Mouse (Mus musculus): ENCODE data around the gene Nemp1. TPM values are rescaled to one million over a fixed set of nuclear protein-coding genes. Genes with fewer than 3 reads are reported as not detected.

The Nemp1 gene
- polyA plus RNA-seq, 1 experiment, result 14.2 TPM

DNA sequence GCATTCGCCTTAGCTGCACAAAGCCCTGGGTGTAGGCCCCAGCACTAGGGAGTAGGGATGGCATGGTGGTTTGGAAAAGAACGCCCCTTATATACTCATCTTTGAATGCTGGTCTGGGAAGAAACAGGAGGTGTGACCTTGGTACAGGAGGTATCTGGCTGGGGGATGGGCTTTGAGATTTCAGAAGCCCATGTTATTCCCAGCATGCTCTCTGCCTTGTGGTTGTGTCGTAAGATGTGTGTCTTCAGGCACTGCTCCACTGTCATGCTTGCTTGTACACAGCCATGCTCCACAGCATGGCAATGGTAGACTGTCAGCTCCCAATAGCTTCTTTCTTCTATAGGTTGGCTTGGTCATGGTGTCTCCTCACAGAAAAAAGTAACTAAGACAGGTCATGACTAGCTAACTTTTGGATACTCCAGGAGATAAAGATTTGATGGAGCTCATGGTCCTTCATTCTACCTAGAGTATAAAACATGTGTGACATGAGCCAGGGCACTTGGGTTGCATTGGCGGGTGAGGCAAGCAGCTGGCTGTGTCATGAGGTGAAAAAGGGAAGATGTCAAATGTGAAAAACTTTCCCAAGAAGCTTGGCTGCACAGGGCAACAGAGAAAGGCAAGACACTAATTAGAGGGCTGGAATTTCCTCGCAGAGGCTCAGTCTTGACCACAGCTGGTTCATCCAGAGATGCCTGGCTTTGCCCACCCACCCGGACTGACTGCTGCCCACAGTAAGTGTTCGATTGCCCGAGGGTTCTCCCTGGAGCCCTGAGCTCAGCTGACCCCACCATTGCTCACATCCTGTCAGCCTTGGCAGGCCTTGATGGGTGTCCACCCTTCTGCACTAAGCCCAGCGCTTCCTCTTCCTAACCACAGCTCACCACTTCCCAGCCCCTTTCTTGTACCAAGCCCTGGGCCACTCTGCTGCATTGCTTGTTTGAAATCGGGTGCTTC lies 35.2 kb upstream of the Nemp1 start:
- H3K4me3 ChIP-seq (ENCODE audit: control insufficient read depth, insufficient read depth, low read length), result no peak overlapping the region
- WGBS, result 43% methylated on average over 10 of the region's 10 CpGs
- no peak overlapping the region for H3K27ac ChIP-seq (ENCODE audit: control insufficient read depth, insufficient read depth, low read length)
- TF ChIP-seq POLR2A (IDR thresholded peaks at IDR 0.05; ENCODE audit: control insufficient read depth, extremely low read depth, insufficient read depth, low read length, poor library complexity), result no peak
- TF ChIP-seq CTCF (IDR thresholded peaks at IDR 0.05; ENCODE audit: borderline replicate concordance, control insufficient read depth, extremely low read depth, insufficient read depth, low read length, poor library complexity), result no peak
- H3K4me1 ChIP-seq (replicated peaks; ENCODE audit: control insufficient read depth, insufficient read depth, low read length), result no peaks in the 10 kb centered on the region
- no peaks in the 10 kb centered on the region for H3K36me3 ChIP-seq (ENCODE audit: control insufficient read depth, insufficient read depth, low read length)
- no peaks in the 10 kb centered on the region for H3K27me3 ChIP-seq (ENCODE audit: control insufficient read depth, insufficient read depth, low read length)
- no peak for DNase-seq

DNA sequence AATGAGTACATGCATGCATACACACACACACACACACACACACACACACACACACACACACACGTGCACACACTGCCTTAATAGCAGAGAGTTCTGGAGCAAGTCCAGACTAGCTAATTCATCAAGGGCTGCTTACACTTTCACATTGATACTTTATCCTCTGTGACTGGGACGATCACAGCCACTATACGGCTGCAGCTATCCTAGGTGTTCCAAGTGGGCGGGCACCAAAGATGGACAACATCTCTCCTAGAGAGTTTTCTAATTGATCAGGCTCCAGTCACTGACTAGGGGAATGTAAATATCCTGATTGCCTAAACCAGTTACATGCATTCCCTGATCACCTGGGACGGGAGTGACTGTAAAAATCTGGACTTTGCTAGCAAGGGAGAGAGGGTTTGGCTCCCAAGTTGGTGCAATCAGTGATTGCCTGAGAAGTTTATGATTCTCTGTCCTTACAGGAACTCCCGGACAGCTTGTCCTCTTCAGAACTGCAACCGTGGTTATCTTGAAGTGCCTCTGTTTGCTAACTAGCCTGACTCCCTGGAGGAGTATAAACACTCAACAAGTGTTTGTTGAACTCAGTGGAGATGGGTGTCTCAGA lies 33.9 kb upstream of the Nemp1 start:
- WGBS, result 88% methylated on average over 7 of the region's 7 CpGs
- no peak overlapping the region for H3K4me3 ChIP-seq (ENCODE audit: control insufficient read depth, insufficient read depth, low read length)
- no peak for DNase-seq
- no peak overlapping the region for H3K27ac ChIP-seq (ENCODE audit: control insufficient read depth, insufficient read depth, low read length)
- no peaks in the 10 kb centered on the region for H3K27me3 ChIP-seq (ENCODE audit: control insufficient read depth, insufficient read depth, low read length)
- no peaks in the 10 kb centered on the region for H3K36me3 ChIP-seq (ENCODE audit: control insufficient read depth, insufficient read depth, low read length)
- no peak for TF ChIP-seq CTCF (IDR thresholded peaks at IDR 0.05; ENCODE audit: borderline replicate concordance, control insufficient read depth, extremely low read depth, insufficient read depth, low read length, poor library complexity)
- TF ChIP-seq POLR2A (IDR thresholded peaks at IDR 0.05; ENCODE audit: control insufficient read depth, extremely low read depth, insufficient read depth, low read length, poor library complexity), result no peak
- H3K4me1 ChIP-seq (replicated peaks; ENCODE audit: control insufficient read depth, insufficient read depth, low read length), result no peaks in the 10 kb centered on the region

DNA sequence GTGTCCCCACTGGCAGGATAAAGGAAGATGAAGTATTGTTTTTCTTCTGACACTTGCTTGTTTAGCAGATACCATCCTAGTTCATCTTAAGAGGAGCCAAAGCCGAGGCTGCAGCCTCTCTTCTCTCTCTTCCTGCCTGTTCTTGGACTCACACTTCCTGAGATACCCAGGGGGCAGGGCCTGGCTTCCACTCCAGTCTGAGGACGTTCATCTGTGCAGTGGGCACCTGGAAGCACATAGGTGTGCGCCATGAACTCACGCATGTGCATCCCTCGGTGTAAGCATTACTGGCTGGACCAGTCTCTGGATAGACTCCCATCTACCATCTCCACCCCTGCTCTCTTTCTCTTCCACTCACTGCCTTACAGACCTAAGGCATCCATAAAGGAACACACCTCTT lies 26.3 kb upstream of the Nemp1 start:
- no peak overlapping the region for H3K4me3 ChIP-seq (ENCODE audit: control insufficient read depth, insufficient read depth, low read length)
- H3K36me3 ChIP-seq (ENCODE audit: control insufficient read depth, insufficient read depth, low read length), result no peaks in the 10 kb centered on the region
- TF ChIP-seq CTCF (IDR thresholded peaks at IDR 0.05; ENCODE audit: borderline replicate concordance, control insufficient read depth, extremely low read depth, insufficient read depth, low read length, poor library complexity) (no peak), POLR2A (IDR thresholded peaks at IDR 0.05; ENCODE audit: control insufficient read depth, extremely low read depth, insufficient read depth, low read length, poor library complexity) (no peak)
- peaks cover 15% of the 10 kb centered on the region for H3K4me1 ChIP-seq (replicated peaks; ENCODE audit: control insufficient read depth, insufficient read depth, low read length)
- WGBS, result 68% methylated on average over 5 of the region's 5 CpGs
- DNase-seq, result no peak
- no peak overlapping the region for H3K27ac ChIP-seq (ENCODE audit: control insufficient read depth, insufficient read depth, low read length)
- H3K27me3 ChIP-seq (ENCODE audit: control insufficient read depth, insufficient read depth, low read length), result no peaks in the 10 kb centered on the region

DNA sequence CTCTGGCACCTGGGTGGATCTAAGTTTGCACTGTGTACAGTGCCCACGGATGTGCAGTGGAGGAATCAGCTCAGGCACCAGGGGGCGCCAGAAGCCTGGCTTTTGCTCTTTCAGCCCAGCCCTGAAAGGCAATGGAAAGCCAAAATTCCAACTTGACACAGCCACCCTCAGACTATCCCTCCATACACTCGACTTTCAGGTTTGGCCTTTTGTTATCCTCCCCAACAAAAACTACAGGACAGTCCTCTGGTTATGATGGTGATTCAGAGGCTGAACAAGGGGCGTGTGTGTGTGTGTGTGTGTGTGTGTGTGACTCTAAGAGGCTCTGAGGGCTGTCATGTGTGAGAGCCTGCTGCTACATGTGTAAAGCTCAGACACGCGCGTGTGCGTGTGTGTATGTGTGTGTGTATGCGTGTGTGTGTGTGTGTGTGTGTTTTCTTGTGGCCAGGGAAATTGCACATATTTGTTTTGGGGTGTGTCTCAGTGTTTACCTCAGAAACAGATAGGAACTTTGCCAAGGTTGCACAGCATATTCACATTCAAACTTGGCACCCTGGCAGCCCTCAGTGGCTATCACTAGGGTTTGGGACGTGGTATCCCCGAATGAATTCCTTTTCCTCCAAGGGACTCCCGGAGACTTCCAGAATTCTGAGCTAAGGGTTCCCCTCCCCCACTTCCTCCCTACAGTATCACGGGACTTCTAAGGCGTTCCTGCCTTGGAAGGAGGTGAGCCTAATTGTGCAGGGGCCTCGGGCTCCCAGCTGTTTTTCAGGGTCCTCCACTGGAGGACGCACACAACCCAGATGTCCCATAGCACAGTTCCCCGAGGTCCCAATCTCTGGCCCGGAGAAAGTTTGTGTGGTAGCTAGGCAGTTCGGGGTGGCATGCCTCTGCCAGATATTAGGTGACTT lies 24.6 kb upstream of the Nemp1 start:
- under 1% methylated on average over 19 of the region's 19 CpGs for WGBS
- Histone ChIP-seq H3K27ac (ENCODE audit: control insufficient read depth, insufficient read depth, low read length) (peak overlapping the region; percentile 92), H3K27me3 (ENCODE audit: control insufficient read depth, insufficient read depth, low read length) (no peaks in the 10 kb centered on the region), H3K4me3 (ENCODE audit: control insufficient read depth, insufficient read depth, low read length) (peak overlapping the region; percentile 86), H3K4me1 (replicated peaks; ENCODE audit: control insufficient read depth, insufficient read depth, low read length) (peaks cover 15% of the 10 kb centered on the region), H3K36me3 (ENCODE audit: control insufficient read depth, insufficient read depth, low read length) (no peaks in the 10 kb centered on the region)
- TF ChIP-seq POLR2A (IDR thresholded peaks at IDR 0.05; ENCODE audit: control insufficient read depth, extremely low read depth, insufficient read depth, low read length, poor library complexity) (no peak), CTCF (IDR thresholded peaks at IDR 0.05; ENCODE audit: borderline replicate concordance, control insufficient read depth, extremely low read depth, insufficient read depth, low read length, poor library complexity) (peak; percentile 92)
- peak; percentile 89 for DNase-seq

DNA sequence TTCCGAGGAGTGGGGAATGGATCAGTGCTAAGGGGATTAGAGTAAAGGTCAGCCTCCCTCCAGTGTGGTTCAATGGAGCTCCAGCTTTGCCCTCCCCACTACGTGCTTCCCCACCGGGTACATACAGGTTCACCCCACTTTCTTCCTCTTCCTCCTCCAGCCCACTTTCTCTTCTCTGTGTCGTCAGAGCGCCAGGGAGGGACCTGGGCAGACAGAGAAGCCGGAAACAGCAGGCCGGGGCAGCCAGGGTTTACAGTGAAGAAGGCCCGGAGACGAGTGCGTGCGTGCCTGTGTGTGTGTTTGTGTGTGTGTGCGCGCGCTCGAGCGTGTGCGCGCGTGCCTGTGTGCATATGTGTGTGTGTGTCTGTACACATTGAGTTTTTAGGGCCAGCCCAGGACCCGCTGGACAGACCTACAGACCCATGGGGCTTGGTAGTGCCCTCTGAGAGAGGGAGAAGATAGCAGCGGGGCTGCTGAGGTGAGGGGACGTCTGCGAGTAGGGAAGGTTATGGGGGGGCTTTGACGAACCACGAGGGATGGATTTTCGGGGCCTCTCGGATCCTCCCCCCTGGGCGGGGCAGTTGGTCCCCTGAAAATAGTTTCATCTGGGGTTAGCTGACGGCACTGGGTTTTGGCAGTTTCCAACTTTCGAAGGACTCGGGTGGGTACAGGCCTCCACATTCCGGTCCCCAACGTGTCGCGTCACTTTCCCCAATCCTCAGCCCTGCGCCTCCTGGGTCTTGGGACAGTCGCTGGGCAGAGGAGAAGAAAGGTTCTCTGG lies 23.7 kb upstream of the Nemp1 start, which contains the start of gene Stat6:
Gene Stat6 (plus strand): TSS at position 215 of the 781 bp plus-strand sequence.
- peak; percentile 88 for DNase-seq
- under 1% methylated on average over 37 of the region's 37 CpGs for whole genome bisulfite sequencing
- no peak for TF ChIP-seq CTCF (IDR thresholded peaks at IDR 0.05; ENCODE audit: borderline replicate concordance, control insufficient read depth, extremely low read depth, insufficient read depth, low read length, poor library complexity)
- peak; percentile 79; the same call in 1 of the 2 replicates for TF ChIP-seq POLR2A (IDR thresholded peaks at IDR 0.05; ENCODE audit: control insufficient read depth, extremely low read depth, insufficient read depth, low read length, poor library complexity)
- Histone ChIP-seq H3K4me1 (replicated peaks; ENCODE audit: control insufficient read depth, insufficient read depth, low read length) (peaks cover 15% of the 10 kb centered on the region), H3K36me3 (ENCODE audit: control insufficient read depth, insufficient read depth, low read length) (peaks cover 8% of the 10 kb centered on the region; the same call in 1 of the 2 replicates), H3K27me3 (ENCODE audit: control insufficient read depth, insufficient read depth, low read length) (no peaks in the 10 kb centered on the region), H3K4me3 (ENCODE audit: control insufficient read depth, insufficient read depth, low read length) (peak within 1 kb of the TSS; percentile 86), H3K27ac (ENCODE audit: control insufficient read depth, insufficient read depth, low read length) (peak within 1 kb of the TSS; percentile 92)

All from thymus, adult 2 months (tissue).